Mouse (Mus musculus) heart, postnatal 0 days (tissue): ENCODE results near the gene Mrpl23. TPM values are rescaled to one million over a fixed set of nuclear protein-coding genes. Genes with fewer than 3 reads are reported as not detected.

Experiments
- ATAC-seq: fragments of 200-750 bp; cut with Nextera tagmentation; 2 replicates; pipeline ENCODE4 v1.8.0; 2017; ENCODE audit warnings: low read depth, moderate number of reproducible peaks, moderate library complexity; ENCODE audit not compliant: insufficient read depth
- DNase-seq: peaks from one replicate; pipeline ENCODE4 v3.0.0-alpha.2; 2016; ENCODE audit warnings: low spot score
- H3K27ac ChIP-seq: fragments of 300-500 bp; sonication (generic); 2 replicates; pipeline ENCODE4 v1.5.1; 2014; ENCODE audit warnings: low read depth, mild to moderate bottlenecking
- H3K27me3 ChIP-seq: fragments of 300-500 bp; sonication (generic); 2 replicates; pipeline ENCODE4 v1.6.1; 2014; ENCODE audit warnings: low read length, mixed read lengths; ENCODE audit not compliant: control insufficient read depth, insufficient read depth
- H3K36me3 ChIP-seq: fragments of 300-500 bp; sonication (generic); replicated peaks from 2 replicates; pipeline ENCODE4 v1.6.1; 2014; ENCODE audit warnings: low read length, mixed read lengths; ENCODE audit not compliant: control insufficient read depth, insufficient read depth
- H3K4me1 ChIP-seq: fragments of 300-500 bp; sonication (generic); 2 replicates; pipeline ENCODE4 v1.6.1; 2014; ENCODE audit warnings: antibody characterized with exemption; ENCODE audit not compliant: control insufficient read depth, insufficient read depth
- H3K4me2 ChIP-seq: fragments of 300-500 bp; sonication (generic); 2 replicates; pipeline ENCODE4 v1.6.1; 2014; ENCODE audit warnings: low read depth, mild to moderate bottlenecking, low read length, moderate library complexity
- H3K4me3 ChIP-seq: fragments of 300-500 bp; sonication (generic); 2 replicates; pipeline ENCODE4 v1.5.1; 2014; ENCODE audit warnings: low read depth, low read length
- H3K9ac ChIP-seq: fragments of 300-500 bp; sonication (generic); replicated peaks from 2 replicates; pipeline ENCODE4 v1.6.1; 2014; ENCODE audit warnings: low read depth, low read length, mixed read lengths
- H3K9me3 ChIP-seq: fragments of 300-500 bp; sonication (generic); replicated peaks from 2 replicates; pipeline ENCODE4 v1.6.1; 2016; ENCODE audit warnings: low read length; ENCODE audit not compliant: control insufficient read depth
- CTCF ChIP-seq: IDR thresholded peaks from 2 replicates; pipeline ENCODE4 v1.5.1; 2016; ENCODE audit warnings: antibody characterized with exemption, control low read depth, low read depth
- EP300 ChIP-seq: IDR thresholded peaks from 2 replicates; pipeline ENCODE4 v1.6.1; 2016; ENCODE audit warnings: antibody characterized with exemption, low read depth
- WGBS: fragments of 180-500 bp; shearing (Covaris S2); extraction: QIAGEN DNeasy Blood & Tissue Kit; methylation state at CpG from one replicate; pipeline ENCODE4 v1.1.7; 2014; 5-methylcytosine and 5-hydroxymethylcytosine counted together
- polyA plus RNA-seq: library from polyadenylated mRNA; unstranded; fragments of >200 nt; fragmentation: Nextera tagmentation; extraction: Ambion mirVana; gene quantifications from 2 replicates; pipeline ENCODE4 v1.2.1, GENCODE M21; 2015
- total RNA-seq: library from RNA; depleted of rRNA; stranded (reverse); fragments of >200 nt; gene quantifications from 2 replicates; pipeline ENCODE4 v1.2.3, GENCODE M21; 2014; ENCODE audit warnings: low replicate concordance

Mrpl23 gene
- total and polyA plus RNA-seq, 2 experiments from 2014 or later = 14.9 to 87.2 TPM

DNA sequence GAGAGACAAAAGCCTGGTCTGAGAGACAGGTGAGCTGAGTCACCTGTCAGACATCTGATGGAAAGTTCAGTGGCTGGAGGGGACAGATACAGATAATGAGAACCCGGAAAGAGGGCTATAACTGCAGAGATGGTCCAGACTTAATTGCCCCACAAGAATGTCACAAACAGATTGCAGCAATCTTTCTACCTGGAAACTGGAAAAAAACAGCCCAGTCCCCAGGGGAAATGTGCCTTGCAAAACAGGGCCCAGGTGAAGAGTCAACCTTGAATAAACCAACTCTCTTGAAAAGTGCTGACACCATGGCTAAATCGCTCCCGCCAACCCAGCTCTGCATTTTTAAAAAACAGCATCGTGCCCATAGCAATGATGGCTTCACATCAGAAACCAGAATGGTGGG is 12.2 kb upstream of the Mrpl23 start:
- Histone ChIP-seq H3K36me3 (no peaks in the 10 kb centered on the region), H3K27ac (no peak overlapping the region), H3K4me1 (peaks cover 25% of the 10 kb centered on the region), H3K4me2 (no peak overlapping the region), H3K9ac (no peak overlapping the region), H3K4me3 (no peak overlapping the region), H3K27me3 (no peaks in the 10 kb centered on the region), H3K9me3 (no peaks in the 10 kb centered on the region)
- no peak for TF ChIP-seq EP300
- no peak for TF ChIP-seq CTCF
- no peak for DNase-seq
- WGBS = 89% methylated on average over 4 of the region's 4 CpGs
- ATAC-seq = no peak

DNA sequence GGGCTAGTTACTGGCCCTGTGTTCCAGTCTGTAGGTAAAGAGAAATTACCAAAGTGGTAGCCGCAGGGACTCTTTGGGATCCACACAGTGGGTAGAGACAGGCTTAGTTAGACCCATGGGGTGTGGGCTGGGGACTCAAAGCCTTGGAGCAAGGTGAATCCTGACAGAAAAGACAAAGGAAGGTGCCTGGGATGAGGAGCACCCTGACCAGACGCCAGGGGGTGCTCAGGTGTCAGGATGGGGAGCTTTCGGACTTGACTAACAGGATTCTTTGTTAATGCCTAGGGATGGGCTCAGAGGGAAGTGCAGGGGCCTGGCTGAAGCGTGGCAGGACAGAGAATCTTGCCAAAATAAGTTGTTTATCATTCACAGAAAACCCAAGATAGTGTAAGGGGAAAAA is 10.1 kb upstream of the Mrpl23 start:
- peaks cover 10% of the 10 kb centered on the region for H3K4me1 ChIP-seq
- peak; percentile 65 for TF ChIP-seq CTCF
- TF ChIP-seq EP300 = no peak
- H3K9ac ChIP-seq = no peak overlapping the region
- ATAC-seq (peak; percentile 34; the same call in 1 of the 2 replicates), DNase-seq (peak; percentile 31)
- H3K4me3 ChIP-seq = no peak overlapping the region
- H3K27ac ChIP-seq = peak overlapping the region; percentile 85
- H3K27me3 ChIP-seq = no peaks in the 10 kb centered on the region
- no peak overlapping the region for H3K4me2 ChIP-seq
- H3K9me3 ChIP-seq = no peaks in the 10 kb centered on the region
- 46% methylated on average over 4 of the region's 4 CpGs for WGBS
- no peaks in the 10 kb centered on the region for H3K36me3 ChIP-seq

DNA sequence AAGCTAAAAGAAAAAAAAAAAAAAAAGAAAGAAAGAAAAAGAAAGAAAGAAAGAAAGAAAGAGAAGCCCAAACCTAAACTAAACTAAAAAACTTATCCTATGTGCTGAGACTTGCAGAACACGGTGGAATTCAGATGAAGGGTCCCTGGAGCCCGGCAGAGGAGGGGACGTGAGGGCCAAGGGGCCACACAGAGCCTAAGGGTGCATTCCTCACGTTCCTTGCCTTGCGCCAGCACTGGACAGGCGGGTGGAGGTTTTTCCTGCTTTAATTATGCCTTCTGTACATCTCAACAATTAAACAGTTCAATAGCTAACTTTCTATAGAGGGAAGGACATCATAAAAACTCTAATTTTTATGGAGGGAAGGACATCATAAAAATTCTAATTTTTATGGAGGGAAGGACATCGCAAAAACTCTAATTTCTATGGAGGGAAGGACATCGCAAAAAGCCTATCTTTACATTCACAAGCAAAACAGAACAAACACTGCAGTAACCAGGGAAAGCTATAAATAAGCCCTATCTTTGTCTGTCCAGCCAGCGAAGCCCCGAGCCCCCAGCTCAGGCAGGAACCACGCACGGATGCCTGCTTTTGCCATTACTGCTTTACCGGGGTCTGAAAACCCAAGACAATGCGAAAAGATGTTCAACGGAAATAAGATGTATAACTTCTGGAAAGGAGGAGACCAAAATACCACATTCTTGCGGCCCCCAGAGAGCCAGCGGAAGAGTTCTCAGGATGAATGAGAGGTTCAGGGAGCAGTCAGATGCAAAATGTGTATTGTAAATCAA is 9.1 kb upstream of the Mrpl23 start:
- H3K9me3 ChIP-seq = no peaks in the 10 kb centered on the region
- H3K27ac ChIP-seq = peak overlapping the region; percentile 85
- H3K4me2 ChIP-seq = peak overlapping the region; percentile 37; the same call in 1 of the 2 replicates

DNA sequence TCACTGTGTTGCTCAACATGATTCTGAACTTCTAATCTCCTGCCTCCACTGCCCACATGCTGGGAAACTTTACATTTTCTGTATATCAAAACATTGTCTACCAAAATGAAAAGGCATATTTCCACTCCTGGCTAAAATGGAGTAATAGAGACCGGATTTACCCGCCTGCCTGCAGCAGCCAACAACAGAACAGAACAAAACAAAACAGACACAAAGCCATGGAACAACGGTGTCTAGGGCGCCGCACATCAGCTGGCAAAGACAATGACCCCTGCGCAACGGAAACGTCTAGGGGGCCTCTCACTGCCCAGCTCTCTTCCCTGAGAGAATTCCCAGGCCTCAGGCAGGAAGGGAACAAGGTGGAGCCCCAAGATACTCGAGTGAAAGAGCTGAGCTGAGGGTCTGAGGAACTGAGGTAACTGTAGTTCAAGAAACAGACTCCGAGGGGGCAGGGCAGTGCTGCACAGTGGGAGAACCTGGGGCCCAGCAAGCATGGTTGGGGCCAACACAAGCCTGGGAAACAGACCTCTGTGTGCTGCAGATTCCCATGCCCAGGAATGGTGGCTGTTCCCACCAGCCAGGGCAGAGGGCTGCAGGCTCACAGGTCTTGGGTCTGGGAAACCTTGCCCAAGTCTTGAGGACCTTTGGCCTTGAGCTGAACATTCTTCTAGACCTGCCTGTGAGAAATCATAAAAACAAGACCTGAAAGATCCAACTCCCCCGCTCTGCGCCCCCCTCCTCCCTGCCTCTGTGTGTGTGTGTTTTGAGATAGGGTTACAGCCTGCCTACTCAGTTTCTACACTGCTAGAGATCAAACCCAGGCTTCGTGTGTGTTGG is 6.9 kb upstream of the Mrpl23 start:
- ATAC-seq (peak; percentile 76), DNase-seq (peak; percentile 71)
- no peaks in the 10 kb centered on the region for H3K36me3 ChIP-seq
- no peak overlapping the region for H3K4me3 ChIP-seq
- H3K4me2 ChIP-seq = no peak overlapping the region
- TF ChIP-seq EP300 (peak; percentile 64; the same call in 1 of the 2 replicates), CTCF (no peak)
- H3K9ac ChIP-seq = no peak overlapping the region
- H3K27ac ChIP-seq = peak overlapping the region; percentile 85
- peaks cover 10% of the 10 kb centered on the region for H3K4me1 ChIP-seq
- H3K9me3 ChIP-seq = no peaks in the 10 kb centered on the region
- WGBS = 45% methylated on average over 13 of the region's 13 CpGs
- H3K27me3 ChIP-seq = no peaks in the 10 kb centered on the region

More for the DNA sequence above, 9.1 kb upstream of the Mrpl23 start:
- Histone ChIP-seq H3K4me3 (no peak overlapping the region), H3K27me3 (no peaks in the 10 kb centered on the region), H3K36me3 (no peaks in the 10 kb centered on the region), H3K9ac (no peak overlapping the region), H3K4me1 (peaks cover 10% of the 10 kb centered on the region)
- ATAC-seq (no peak), DNase-seq (peak; percentile 32)
- 14% methylated on average over 17 of the region's 17 CpGs for WGBS
- TF ChIP-seq EP300 = no peak; the same call in 1 of the 2 replicates
- no peak for TF ChIP-seq CTCF

DNA sequence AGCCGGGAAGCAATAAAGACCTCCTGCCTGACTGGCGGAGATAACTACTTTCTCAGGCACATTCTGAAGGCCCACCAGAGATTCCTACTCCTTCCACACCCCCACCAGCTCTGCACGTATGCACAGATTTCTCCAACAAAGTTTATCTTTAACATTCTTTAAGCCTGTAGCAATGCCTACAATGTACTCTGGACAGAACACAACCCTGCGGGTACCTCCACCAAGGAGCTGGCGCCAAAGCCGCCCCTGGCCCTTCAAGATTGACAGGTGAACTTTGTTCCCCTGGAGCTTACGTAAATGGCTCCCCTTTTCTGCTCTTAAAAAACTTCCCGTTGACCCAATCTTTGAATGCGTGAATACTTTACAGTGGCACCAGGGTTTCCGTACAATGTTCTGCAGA is 3.1 kb upstream of the Mrpl23 start:
- H3K9me3 ChIP-seq = no peaks in the 10 kb centered on the region
- no peak overlapping the region for H3K4me2 ChIP-seq
- H3K4me1 ChIP-seq = peaks cover 9% of the 10 kb centered on the region
- H3K4me3 ChIP-seq = no peak overlapping the region
- H3K27me3 ChIP-seq = no peaks in the 10 kb centered on the region
- no peak overlapping the region for H3K27ac ChIP-seq
- TF ChIP-seq CTCF (no peak), EP300 (no peak)
- no peak overlapping the region for H3K9ac ChIP-seq
- DNase-seq = no peak
- no peak for ATAC-seq
- WGBS = 53% methylated on average over 10 of the region's 10 CpGs
- H3K36me3 ChIP-seq = no peaks in the 10 kb centered on the region
